Mouse (Mus musculus): ENCODE measurements around the gene Zfp692. TPM values are rescaled to one million over a fixed set of nuclear protein-coding genes. Genes with fewer than 3 reads are reported as not detected.
A peak's percentile ranks its signal among the peaks of the same experiment; 100 is the strongest.

Gene Zfp692
- total RNA-seq, 2 experiments from 2014 or later, result 4.2 to 6.6 TPM

DNA sequence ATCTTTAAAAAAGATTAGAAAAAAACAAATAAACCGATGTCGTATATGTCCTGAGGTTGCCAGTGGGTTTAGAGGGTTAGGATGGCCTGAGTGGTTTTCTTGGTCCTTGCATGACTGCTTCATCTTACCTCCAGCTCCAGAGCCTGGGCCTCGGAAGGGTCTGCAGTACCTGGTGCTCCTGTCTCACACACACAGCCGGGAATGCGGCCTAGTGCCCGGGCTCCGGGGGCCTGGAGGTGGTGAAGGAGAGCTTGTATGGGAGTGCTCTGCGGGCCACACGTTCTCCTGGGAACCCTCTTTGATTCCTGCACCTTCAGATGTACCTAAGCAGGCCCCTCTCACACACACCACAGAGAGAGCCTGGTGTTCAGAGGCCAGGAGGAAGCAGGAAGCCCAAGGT lies 1.8 kb downstream of the Zfp692 start:
- no peak for DNase-seq

GRCm38 (mm10) chr11:58314069-58314468 lies 7.2 kb downstream of the Zfp692 start:
- DNase-seq, result no peak

DNA sequence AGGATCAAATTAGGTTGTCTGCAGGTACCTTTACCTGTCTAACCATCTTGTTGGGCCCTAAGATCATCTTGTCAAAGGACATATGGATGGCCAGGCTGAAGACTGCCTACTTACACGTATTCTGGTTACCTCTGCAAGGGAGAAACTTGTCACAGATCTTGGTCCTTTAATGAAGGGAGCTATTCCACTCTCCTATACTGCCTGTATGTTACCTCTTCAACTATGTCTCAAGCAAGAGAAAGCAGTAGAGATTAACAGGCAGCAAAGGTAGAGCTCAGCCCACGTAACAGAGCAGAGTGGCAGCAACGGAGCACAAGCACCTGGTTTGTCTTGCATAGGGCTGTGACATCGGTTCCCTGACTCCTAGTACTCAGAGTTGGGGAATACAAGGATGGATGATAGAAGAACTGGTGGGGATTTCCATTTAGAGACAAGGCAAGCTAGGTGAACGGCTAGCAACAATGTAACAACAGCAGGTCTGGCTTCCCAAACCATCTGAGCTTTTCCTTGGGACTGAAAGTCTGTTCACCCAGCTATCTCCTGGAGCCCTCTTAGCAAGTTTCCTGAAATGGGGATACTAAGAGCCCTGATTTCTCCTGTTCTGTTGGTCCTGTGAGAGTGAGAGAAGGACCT lies 8.8 kb downstream of the Zfp692 start:
- no peak for DNase-seq

GRCm38 (mm10) chr11:58316344-58316743 lies 9.5 kb downstream of the Zfp692 start:
- DNase-seq, result no peak

GRCm38 (mm10) chr11:58316768-58317390 lies 10.0 kb downstream of the Zfp692 start:
- DNase-seq, result no peak

- peak; percentile 98 for DNase-seq
Measured at GRCm38 (mm10) chr11:58322824-58323569, 16.1 kb downstream of the Zfp692 start.

- no peak for DNase-seq
Measured at GRCm38 (mm10) chr11:58323570-58324340, 16.9 kb downstream of the Zfp692 start.

GRCm38 (mm10) chr11:58324614-58325229 lies 17.9 kb downstream of the Zfp692 start:
- DNase-seq, result no peak

GRCm38 (mm10) chr11:58326781-58327180 lies 19.9 kb downstream of the Zfp692 start:
- no peak for DNase-seq

GRCm38 (mm10) chr11:58329906-58330275 lies 23.0 kb downstream of the Zfp692 start:
- DNase-seq, result no peak

DNA sequence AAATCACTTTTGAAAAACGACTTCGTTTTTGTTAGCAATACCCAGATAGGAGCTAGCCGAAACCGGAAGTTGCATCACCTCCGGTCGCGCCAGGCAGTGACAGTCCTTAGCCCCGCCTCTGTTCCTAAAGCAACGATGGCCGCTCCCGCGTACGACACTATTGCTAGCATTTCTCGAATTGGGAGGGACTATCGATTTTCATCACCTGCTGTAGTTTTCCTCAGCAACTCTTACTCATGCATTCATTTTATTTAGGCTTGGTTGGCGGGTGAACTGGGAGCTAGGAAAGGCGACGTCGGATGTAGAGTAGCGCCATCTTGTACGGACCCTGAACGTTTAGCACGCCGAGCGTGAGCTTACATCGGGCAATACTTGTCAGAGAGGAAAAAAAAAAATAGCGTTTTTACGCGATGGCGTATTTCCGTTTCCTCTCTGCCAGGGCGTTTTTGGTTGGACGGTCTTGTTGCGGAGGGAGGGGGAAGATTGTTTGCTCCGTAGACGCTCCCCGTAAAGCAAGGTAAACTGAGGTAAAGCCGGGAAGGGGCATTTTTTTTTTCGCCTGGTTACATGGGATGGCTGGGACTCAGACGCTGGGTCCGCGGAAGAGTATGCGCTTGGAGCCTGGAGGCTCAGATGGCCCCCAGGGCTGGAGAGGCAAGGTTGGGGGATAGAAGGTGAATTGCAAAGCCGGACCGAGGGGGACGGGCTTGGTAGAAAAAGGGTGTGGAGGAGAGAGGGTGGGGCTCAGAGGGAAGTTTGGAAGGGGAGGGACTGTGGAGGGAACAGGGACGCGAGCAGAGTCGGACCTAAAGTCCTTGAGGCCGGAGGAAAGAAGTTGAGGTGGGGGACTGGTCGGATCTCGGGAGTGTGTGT lies 23.6 kb downstream of the Zfp692 start, which contains the start of the genes Zfp672 and Sh3bp5l:
Gene Zfp672, minus strand, starts transcription at position 64 of the 873 bp plus-strand sequence.
Gene Sh3bp5l, plus strand, starts transcription at position 449 of the 873 bp plus-strand sequence.
- peak; percentile 89 for DNase-seq

- no peak for DNase-seq
Measured at GRCm38 (mm10) chr11:58331149-58331495, 24.3 kb downstream of the Zfp692 start.

GRCm38 (mm10) chr11:58331546-58331945 lies 24.7 kb downstream of the Zfp692 start:
- DNase-seq, result no peak

- peak; percentile 72 for DNase-seq
Measured at GRCm38 (mm10) chr11:58334746-58335145, 27.9 kb downstream of the Zfp692 start.

DNA sequence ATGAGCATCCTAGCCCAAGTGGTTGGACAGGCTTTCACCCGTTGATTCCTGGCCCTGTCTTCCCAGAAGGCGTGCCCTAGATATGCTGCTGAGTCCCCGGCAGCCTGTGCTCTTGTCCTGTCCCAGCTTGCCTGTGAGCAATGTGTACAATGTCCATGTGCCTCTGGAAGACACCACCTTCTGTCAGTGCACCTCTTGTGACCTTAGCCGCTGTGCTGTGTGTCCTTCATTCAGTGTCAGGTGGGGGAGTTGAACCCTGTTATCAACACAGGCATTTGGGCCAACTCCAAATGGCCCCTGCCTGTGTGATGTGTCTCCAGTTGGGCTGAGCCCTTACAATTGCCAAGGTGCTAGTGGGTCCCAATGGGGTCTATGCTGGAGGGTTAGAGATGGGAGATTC lies 39.9 kb downstream of the Zfp692 start:
- no peak for DNase-seq

DNA sequence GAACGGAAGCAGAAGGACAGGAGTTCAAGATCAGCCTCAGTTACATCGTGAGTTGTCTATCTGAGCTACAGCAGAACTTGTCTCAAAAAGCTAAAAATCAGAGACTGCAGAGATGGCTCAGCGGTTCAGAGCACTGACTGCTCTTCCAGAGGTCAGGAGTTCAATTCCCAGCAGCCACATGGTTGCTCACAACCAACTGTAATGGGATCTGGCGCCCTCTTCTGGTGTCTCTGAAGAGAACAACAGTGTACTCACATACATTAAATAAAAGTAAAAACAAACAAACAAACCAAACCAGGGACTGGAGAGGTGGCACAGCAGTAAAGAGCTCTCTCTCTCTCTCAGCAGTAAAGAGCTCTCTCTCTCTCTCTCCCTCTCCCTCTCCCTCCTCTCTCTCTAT lies 43.8 kb downstream of the Zfp692 start:
- no peak for DNase-seq

DNA sequence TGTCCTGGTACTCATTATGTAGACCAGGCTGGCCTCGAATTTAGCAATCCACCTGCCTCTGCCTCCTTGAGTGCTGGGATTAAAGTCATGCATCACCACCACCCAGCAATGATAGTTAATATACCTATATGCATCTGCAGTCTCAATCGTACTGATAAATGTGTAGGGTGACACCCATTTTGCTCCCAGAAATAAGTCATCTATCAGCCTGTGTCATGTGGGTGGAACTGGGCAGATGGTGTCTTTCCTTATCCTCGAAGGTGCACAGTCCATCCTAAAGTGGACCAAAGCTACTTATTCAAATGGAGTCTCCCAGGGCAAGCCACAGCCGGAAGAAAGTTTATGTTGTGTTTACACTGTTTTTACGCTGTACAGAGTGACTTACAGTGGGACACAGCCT lies 44.3 kb downstream of the Zfp692 start:
- DNase-seq, result no peak

GRCm38 (mm10) chr11:58352681-58353548 lies 46.0 kb downstream of the Zfp692 start:
- no peak for DNase-seq

DNA sequence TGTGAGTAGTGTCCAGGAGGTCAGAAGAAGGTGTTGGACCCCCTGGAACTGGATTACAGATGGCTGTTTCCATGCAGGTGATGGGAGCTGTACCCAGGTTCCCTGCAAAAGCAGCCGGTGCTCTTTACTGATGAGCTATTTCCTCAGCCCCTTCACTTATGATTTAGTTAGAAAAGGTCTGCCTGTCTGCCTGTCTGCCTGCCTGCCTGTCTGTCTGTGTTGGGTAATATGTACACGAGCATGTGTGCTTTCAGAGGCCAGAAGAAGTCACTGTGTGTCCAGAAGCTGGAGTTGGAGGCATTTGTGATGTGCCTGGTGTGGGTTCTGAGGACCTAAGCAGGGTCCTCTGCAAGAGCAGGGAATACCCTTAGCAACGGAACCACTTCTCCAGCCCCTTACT lies 46.8 kb downstream of the Zfp692 start:
- DNase-seq, result no peak

GRCm38 (mm10) chr11:58354476-58354875 lies 47.6 kb downstream of the Zfp692 start:
- DNase-seq, result no peak

All from heart, postnatal 4 days (tissue).